8 mouse cellular contexts compared by ENCODE assay signal in the genomic region with DNA sequence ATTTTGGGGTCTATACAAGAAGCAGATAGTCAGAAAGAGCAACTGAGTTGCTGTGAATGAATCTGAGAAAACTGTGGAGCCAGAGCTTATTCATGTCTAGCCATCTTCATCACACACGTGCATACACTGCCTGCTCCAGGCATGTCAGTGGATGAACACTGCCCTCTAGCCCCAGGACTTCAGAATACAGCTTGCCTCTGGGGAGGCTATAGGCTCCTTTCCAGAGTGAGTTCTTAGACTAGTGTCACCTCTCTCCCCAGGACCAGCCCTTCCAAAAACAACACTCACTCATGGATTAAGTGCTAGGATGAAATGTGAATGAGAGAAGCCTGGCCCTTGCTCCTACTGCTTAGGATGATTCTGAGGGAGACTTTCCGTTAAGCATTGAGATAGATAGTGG.
DNase-seq lines count a peak whose midpoint lies in the region; ATAC-seq lines count a peak whose summit lies in the region.

No protein-coding gene starts in this region.

- H3K27ac ChIP-seq in hindbrain, embryonic 14.5 days = no peak overlapping the region

- ATAC-seq in hindbrain, embryonic 14.5 days (ENCODE audit: low FRiP score) = peak; percentile 90

- H3K9me3 ChIP-seq in hindbrain, embryonic 14.5 days (ENCODE audit: control insufficient read depth, low read length) = no peaks in the 10 kb centered on the region

- no peak overlapping the region for H3K4me2 ChIP-seq in hindbrain, embryonic 14.5 days (replicated peaks)

- H3K27me3 ChIP-seq in hindbrain, embryonic 14.5 days (ENCODE audit: control insufficient read depth, insufficient read depth, low read length) = no peaks in the 10 kb centered on the region

- H3K4me3 ChIP-seq in hindbrain, embryonic 14.5 days (replicated peaks; ENCODE audit: low read length) = no peak overlapping the region

- peak; percentile 59 for DNase-seq in R1 (ENCODE audit: low read depth, low spot score)
- DNase-seq in cerebellum, postnatal 14 days = peak; percentile 80 to 85
- peak; percentile 53 to 60 for DNase-seq in frontal cortex, postnatal 25 days (ENCODE audit: low spot score in 2 of 2)
- peak; percentile 80 for DNase-seq in hindbrain, embryonic 14.5 days (ENCODE audit: low spot score)
- DNase-seq in layer of hippocampus, postnatal 25 days (ENCODE audit: extremely low spot score in 1 of 2, low spot score in 1 of 2) = peak; percentile 44 to 76
- peak; percentile 77 for DNase-seq in lung, postnatal 14 days
- peak; percentile 74 to 81 for DNase-seq in right cerebral cortex, postnatal 10 days (ENCODE audit: low spot score in 2 of 2)
- DNase-seq in urinary bladder, postnatal 4 days (ENCODE audit: low spot score in 2 of 2) = peak; percentile 51 to 69

- H3K9ac ChIP-seq in hindbrain, embryonic 14.5 days = no peak overlapping the region

- H3K4me1 ChIP-seq in hindbrain, embryonic 14.5 days (replicated peaks; ENCODE audit: control insufficient read depth, insufficient read depth, low read length) = no peaks in the 10 kb centered on the region

- peaks cover 37% of the 10 kb centered on the region for H3K36me3 ChIP-seq in hindbrain, embryonic 14.5 days (replicated peaks; ENCODE audit: control insufficient read depth, insufficient read depth)

- 34% methylated on average over 2 of the region's 2 CpGs for WGBS in hindbrain, embryonic 14.5 days
